Mouse (Mus musculus): Measurements from ENCODE around the gene Arhgef25.

DNA sequence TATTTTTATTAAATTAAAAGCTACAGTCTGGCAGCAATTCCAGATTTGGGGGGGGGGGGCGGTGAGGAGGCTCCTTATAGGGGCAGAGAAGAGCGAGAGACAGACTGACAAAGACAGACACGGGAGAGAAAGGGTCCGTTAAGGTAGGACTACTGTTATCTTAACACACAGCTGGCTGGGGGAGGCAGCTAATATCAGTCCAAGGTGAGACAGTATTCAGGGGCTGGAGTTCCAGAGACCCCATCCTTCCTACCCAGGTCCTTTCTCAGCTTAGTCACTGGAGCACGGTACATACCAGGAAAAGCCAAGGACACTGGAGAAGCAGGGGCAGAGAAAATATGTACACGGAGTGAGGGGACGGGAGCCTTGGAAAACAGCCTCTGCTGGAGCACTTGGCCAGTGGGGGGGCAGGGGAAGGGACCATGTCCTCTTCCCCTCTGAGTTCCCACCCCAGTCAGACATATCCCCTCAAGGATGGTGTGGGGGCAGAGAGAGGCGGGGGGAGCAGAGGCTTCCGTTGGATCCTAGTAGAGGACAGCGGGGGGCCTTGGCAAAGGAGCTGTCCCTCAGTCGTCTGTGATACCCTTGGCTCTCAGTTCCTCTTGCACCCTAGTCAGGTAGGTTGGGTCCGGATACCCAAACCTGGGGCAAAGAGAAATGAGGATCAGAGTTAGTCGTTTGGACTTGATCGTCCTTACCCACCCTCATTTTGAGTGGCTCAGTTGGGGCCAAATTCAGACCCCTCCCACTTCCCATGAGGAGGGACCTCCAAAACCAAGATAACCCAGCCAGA is 711 bp upstream of the Arhgef25 start:
- no peak for TF ChIP-seq CTCF (IDR thresholded peaks at IDR 0.05; ENCODE audit: low read depth)
- TF ChIP-seq EP300 (IDR thresholded peaks at IDR 0.05; ENCODE audit: low read depth): no peak
